Mouse (Mus musculus): ENCODE data around the gene Crtc3. TPM values are rescaled to one million over a fixed set of nuclear protein-coding genes. Genes with fewer than 3 reads are reported as not detected.
A peak's percentile ranks its signal among the peaks of the same experiment; 100 is the strongest.

Crtc3 gene
- total RNA-seq, 2 experiments from 2014 or later: 5.6 to 26.9 TPM

DNA sequence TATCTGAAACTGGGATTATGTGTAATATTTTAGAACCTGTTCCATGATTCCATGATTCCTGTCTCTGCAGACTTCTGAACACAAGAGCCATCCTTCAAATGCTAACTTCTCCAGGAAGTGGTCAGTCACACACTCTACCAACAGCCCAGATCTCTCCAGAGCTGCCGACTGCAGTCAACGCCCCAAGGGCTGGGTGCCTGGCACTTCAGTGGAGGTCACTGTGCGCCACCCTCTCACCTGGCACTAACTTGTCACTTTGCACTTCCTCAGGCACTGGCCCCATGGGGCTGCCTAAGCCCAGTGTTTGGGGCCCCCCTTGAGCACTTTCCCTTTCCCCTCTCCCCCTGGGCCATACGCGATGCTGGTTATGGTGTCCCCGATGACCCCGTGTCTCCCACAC is 46.8 kb downstream of the Crtc3 start:
- peak; percentile 11 for ATAC-seq (replicated peaks; ENCODE audit: poor library complexity)

- ATAC-seq (replicated peaks; ENCODE audit: poor library complexity): peak; percentile 59
Observed at GRCm38 (mm10) chr7:80641497-80641896, 47.2 kb downstream of the Crtc3 start.

DNA sequence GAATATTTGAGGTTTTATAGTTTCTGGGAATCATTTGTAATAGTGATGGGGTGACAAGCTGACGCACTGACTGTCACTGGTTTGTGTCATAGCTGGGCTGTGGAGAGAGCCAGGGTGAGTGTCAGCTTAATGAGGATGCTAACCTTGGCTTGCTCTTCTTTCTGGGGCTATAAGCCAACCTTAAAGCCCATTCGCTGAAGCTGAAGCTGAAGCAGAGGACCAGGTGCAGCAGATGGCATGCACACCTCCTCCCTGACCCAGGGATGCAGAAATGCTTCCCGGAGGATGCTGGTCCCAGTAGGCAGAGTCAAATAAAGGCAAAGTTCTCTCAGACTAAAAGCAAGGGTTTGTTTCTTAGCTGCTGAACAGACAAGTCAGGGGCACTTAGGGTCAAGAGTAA is 48.7 kb downstream of the Crtc3 start:
- peak; percentile 36; the same call in 1 of the 2 replicates for ATAC-seq (replicated peaks; ENCODE audit: poor library complexity)

DNA sequence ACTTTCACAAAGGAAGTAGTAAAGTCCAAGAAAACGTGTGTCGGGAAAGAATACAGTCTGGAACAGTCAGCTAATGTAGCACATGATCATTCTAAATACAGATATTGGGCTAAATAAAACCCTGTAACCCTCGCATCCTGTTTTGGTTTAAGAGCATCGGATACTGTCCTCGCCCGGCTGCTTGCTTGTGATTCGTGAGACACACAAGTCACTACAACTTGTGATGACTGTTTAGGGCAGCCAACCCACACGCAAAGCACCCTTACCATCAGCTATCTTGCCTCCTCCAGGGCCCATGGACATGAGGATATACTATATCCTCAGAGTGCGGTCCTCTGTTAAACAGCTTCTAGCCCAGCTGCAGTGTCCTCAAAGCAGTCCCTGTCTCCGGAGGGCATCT is 50.2 kb downstream of the Crtc3 start:
- ATAC-seq (replicated peaks; ENCODE audit: poor library complexity): no peak

DNA sequence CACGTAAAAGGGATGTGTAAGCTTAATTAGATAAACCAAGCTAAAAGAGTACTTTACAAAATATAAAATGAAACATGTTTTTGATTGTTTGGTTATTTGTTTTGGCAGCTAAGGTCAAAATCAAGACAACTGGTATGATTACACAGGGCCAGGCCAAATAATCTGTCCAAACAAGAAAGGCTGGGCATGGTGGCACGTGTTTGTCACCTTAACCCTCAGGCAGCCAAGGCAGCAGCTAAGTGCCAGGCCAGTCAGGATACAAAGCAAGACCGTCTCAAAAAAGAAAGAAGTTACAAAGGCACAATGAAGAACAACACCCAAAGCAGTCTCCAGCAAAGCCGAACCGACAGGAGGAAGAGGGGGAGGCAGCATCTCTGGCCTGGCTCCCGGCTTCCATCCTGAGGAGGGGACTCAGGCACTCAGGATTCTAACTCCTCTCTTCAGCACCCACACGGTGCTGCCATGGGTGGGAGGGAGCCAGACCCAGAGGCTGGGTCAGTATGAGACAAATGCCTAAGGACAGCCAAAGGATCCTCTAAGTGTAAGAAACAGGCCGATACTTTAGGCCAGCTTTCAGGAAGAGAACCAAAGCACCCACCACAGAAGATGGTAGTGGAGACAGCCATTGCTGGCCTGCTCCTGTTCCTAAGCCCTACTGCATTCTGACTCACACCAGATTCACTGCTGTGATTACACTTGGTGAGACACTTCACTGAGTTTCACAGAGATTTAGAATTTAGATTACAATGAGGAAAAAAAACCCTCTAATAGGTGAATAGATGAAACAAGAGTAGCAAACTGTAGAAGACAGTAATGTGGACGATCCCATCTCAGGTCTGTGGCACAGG is 51.5 kb downstream of the Crtc3 start:
- ATAC-seq (replicated peaks; ENCODE audit: poor library complexity): no peak

- ATAC-seq (replicated peaks; ENCODE audit: poor library complexity): peak; percentile 15; the same call in 1 of the 2 replicates
Observed at GRCm38 (mm10) chr7:80636288-80636952, 52.3 kb downstream of the Crtc3 start.

DNA sequence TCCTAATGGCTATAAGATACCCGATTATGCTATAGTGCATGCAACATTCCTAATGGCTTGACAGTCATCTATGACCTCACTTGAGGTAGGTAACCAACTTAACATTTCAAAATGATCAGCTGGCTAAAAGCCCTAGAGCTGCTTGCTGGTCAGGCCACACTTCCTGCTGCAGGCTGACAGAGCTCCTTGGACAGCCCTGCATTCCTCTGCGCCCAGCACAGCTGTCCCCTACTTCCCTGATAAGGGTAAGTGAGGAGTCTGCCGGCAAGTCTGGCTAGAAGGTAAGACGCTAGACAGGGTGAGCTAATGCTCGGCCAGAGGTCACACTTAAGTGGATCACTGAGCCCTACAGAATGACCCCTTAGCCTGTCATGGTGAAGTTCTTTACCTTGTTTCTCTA is 52.8 kb downstream of the Crtc3 start:
- ATAC-seq (replicated peaks; ENCODE audit: poor library complexity): peak; percentile 32; the same call in 1 of the 2 replicates

DNA sequence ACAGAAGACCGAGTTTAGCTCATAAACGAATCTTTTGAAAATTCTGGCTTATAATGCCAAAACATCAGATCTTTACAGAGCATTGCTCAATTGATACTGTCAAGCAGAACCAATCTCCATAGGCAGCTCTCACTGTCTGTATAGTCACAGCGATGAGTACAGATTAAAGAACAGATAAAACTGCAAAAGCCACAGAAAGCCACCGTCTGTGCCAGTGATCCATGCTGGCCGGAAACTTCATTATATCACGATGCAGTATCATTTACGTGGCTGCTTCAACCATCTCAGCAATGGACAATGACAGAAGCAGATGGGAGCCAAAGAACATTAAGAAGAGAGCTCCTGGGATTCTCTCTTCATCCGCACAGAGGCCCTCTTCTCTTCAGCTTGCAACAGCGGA is 53.9 kb downstream of the Crtc3 start:
- ATAC-seq (replicated peaks; ENCODE audit: poor library complexity): no peak

- no peak for ATAC-seq (replicated peaks; ENCODE audit: poor library complexity)
Observed at GRCm38 (mm10) chr7:80633635-80634034, 55.0 kb downstream of the Crtc3 start.

DNA sequence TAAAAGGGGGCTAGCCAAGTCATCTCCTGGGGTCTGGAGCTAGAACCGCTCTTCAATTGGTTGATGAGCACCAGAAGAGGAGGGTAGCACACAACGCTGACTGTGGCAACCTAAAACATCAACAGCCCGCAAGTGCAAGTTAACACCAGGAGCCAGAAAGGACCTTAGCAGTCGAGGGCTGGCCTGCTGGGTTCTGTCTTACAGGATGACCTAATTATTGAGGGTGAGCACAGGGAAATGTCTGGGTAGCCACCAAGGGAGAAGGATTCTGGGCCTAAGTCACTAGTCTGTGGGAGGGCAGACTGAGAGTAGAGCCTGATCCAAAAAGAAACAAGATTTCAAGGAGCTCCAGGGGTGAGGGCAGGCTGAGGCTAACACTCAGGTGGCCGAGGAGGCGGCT is 56.7 kb downstream of the Crtc3 start:
- no peak for ATAC-seq (replicated peaks; ENCODE audit: poor library complexity)

GRCm38 (mm10) chr7:80631405-80631804 is 57.3 kb downstream of the Crtc3 start:
- peak; percentile 42 for ATAC-seq (replicated peaks; ENCODE audit: poor library complexity)

GRCm38 (mm10) chr7:80629369-80629768 is 59.3 kb downstream of the Crtc3 start:
- ATAC-seq (replicated peaks; ENCODE audit: poor library complexity): peak; percentile 33; the same call in 1 of the 2 replicates

DNA sequence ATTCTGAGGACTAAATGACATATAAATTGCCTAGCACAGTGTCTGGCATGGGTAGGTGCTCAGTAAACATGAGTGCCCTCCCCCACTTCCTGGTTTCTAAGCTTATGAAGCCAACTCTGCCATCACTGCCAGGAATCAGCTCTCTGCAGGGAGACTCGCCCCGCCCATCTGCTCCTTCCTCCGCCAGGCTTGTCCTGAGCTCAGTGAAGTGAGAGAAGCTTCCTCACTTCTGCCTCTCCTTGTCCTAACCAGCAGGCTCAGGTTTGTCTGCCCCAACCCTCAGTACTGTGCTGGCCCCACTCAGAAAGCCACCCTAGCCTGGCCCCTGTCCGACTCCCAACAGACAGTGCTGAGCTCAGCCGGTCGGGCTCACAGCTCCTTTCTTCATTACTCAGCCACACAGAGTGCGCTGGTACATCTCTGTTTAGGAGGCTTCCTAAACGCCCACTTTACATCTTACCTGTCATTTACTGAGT is 59.9 kb downstream of the Crtc3 start:
- ATAC-seq (replicated peaks; ENCODE audit: poor library complexity): peak; percentile 69

GRCm38 (mm10) chr7:80626943-80627342 is 61.7 kb downstream of the Crtc3 start:
- ATAC-seq (replicated peaks; ENCODE audit: poor library complexity): no peak

DNA sequence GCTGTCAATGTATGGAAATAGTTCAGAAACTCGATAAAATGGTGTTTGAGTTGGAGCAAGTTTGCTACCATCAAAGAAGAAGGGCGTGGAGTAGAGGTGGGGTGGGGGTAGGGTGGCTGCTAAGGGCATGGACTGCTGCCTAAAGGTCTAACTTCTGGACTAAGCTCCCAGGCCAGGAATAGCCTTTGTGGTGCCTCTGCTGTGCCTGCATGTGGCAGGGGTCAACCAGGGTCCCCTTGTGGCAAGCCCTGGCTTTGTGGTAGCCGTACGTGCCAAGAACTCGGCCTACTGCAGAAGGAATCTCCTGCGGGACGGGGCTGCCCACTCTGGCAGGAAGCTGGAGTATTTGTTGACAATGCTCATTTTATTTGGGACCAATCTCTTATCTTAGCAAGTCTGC is 62.8 kb downstream of the Crtc3 start:
- ATAC-seq (replicated peaks; ENCODE audit: poor library complexity): no peak

- ATAC-seq (replicated peaks; ENCODE audit: poor library complexity): no peak
Observed at GRCm38 (mm10) chr7:80623276-80623675, 65.4 kb downstream of the Crtc3 start.

- peak; percentile 17; the same call in 1 of the 2 replicates for ATAC-seq (replicated peaks; ENCODE audit: poor library complexity)
Observed at GRCm38 (mm10) chr7:80616096-80616495, 72.6 kb downstream of the Crtc3 start.

DNA sequence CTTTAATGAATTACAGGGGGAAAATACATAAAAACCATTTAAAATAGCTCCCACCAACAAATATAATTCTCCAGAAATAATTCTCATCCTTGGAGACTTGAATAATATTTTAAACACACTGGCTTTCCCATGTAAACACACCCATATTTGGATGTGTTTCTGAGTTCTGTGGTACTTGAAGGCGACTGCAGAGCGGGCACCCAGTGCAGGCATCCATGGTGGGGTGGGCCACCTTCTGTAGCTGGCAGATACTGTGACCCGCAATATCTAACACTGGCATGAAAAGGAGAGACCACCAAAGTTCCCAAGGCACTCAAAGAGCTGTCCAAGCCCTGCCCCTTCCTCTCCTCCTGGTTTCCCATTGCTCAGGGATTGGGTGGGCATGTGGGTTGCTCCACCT is 74.6 kb downstream of the Crtc3 start:
- ATAC-seq (replicated peaks; ENCODE audit: poor library complexity): no peak

GRCm38 (mm10) chr7:80612191-80612787 is 76.4 kb downstream of the Crtc3 start:
- ATAC-seq (replicated peaks; ENCODE audit: poor library complexity): no peak

DNA sequence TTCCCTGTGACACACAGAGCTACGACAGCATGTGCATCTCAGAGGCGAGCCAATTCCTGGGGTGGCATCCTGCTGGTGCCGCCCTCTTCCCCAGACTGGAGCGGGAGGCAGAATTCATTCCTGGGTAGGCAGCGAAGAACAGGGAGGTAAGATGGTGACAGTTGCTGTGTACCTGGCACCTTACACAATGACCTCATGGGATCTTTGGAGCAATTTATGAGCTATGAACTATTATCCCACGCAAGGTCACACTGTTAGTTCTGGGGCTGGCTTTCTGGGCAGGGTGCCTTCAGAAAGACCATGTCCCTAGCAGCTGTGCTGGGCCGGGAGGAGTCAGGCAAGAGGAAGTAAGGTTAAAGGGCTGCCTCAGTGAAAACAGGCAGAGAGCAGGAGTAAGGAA is 77.0 kb downstream of the Crtc3 start:
- ATAC-seq (replicated peaks; ENCODE audit: poor library complexity): no peak

- ATAC-seq (replicated peaks; ENCODE audit: poor library complexity): no peak
Observed at GRCm38 (mm10) chr7:80607503-80607902, 81.2 kb downstream of the Crtc3 start.

GRCm38 (mm10) chr7:80606435-80606834 is 82.2 kb downstream of the Crtc3 start:
- ATAC-seq (replicated peaks; ENCODE audit: poor library complexity): no peak

Measured in megakaryocyte progenitor cell, adult 5-6 weeks (primary cell).